Mouse (Mus musculus): ENCODE results near the gene Scn11a. TPM values are rescaled to one million over a fixed set of nuclear protein-coding genes. Genes with fewer than 3 reads are reported as not detected.
A peak's percentile ranks its signal among the peaks of the same experiment; 100 is the strongest.

The Scn11a gene
- polyA plus RNA-seq, 1 experiment from 2014 or later = 0.29 TPM

- Histone ChIP-seq H3K4me2 (no peak overlapping the region), H3K36me3 (no peaks in the 10 kb centered on the region), H3K9me3 (no peaks in the 10 kb centered on the region), H3K4me1 (replicated peaks) (no peaks in the 10 kb centered on the region), H3K4me3 (no peak overlapping the region), H3K9ac (no peak overlapping the region), H3K27me3 (0 out of 2 replicates have a peak, but pooled peaks cover 3% of the 10 kb centered on the region), H3K27ac (replicated peaks) (no peak overlapping the region)
- no peak for ATAC-seq (ENCODE audit: low FRiP score, low read depth)
- 73% methylated on average over 4 of the region's 4 CpGs for WGBS
Observed at GRCm38 (mm10) chr9:119794470-119794869, 30.8 kb downstream of the Scn11a start.

GRCm38 (mm10) chr9:119792505-119792904 is 32.8 kb downstream of the Scn11a start:
- Histone ChIP-seq H3K27me3 (0 out of 2 replicates have a peak, but pooled peaks cover 3% of the 10 kb centered on the region), H3K9ac (no peak overlapping the region), H3K36me3 (no peaks in the 10 kb centered on the region), H3K4me1 (replicated peaks) (no peaks in the 10 kb centered on the region), H3K27ac (replicated peaks) (no peak overlapping the region), H3K4me3 (no peak overlapping the region), H3K4me2 (no peak overlapping the region), H3K9me3 (no peaks in the 10 kb centered on the region)
- no peak for ATAC-seq (ENCODE audit: low FRiP score, low read depth)
- 55% methylated on average over 9 of the region's 9 CpGs for WGBS

GRCm38 (mm10) chr9:119780901-119781300 is 44.4 kb downstream of the Scn11a start:
- Histone ChIP-seq H3K4me1 (replicated peaks) (no peaks in the 10 kb centered on the region), H3K9me3 (no peaks in the 10 kb centered on the region), H3K27ac (replicated peaks) (no peak overlapping the region), H3K4me2 (no peak overlapping the region), H3K36me3 (no peaks in the 10 kb centered on the region), H3K27me3 (no peaks in the 10 kb centered on the region), H3K9ac (no peak overlapping the region), H3K4me3 (no peak overlapping the region)
- 65% methylated on average over 3 of the region's 3 CpGs for WGBS
- no peak for ATAC-seq (ENCODE audit: low FRiP score, low read depth)

DNA sequence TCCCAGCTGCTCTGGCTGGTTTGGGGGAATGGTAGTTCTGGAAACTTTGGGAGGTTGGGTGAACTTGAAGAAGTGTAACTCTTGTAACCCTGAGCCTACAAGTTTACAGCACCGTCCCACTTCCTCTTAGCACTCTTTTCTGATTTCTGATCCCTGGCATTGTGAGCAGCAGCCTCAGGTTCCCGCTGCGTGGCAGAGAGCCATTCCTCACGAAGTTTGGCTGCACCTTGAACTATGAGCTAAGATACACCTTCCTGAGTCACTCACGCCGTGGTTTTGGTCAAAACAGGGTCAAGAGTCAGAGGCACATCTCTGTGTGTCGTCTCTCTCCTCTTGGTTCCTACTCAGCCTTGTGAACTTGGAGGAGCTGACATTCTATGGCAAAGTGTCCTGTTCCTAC is 48.6 kb downstream of the Scn11a start:
- H3K27ac ChIP-seq (replicated peaks) = no peak overlapping the region
- H3K27me3 ChIP-seq = no peaks in the 10 kb centered on the region
- H3K4me3 ChIP-seq = no peak overlapping the region
- no peaks in the 10 kb centered on the region for H3K36me3 ChIP-seq
- no peaks in the 10 kb centered on the region for H3K4me1 ChIP-seq (replicated peaks)
- no peaks in the 10 kb centered on the region for H3K9me3 ChIP-seq
- no peak overlapping the region for H3K4me2 ChIP-seq
- no peak overlapping the region for H3K9ac ChIP-seq
- 90% methylated on average over 7 of the region's 7 CpGs for WGBS
- ATAC-seq (ENCODE audit: low FRiP score, low read depth) = no peak

DNA sequence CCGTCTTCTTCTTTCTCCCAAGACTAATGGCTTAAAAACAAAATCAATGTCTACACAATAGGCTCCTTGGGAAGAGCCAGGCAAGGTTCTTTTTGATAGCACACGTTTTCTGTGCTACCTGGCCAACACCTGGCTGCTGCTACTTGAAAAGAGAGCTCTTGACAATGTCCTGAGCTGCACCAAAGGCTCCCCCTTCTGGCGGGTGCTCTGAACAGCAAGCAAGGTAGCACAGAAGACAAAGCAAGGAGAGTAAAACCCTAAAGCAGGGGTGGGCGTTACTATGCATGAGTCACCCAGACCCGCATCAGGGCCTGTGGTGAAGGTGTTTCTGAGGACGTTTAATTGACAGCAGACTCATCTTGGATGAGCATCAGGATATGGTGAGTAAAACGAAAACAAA is 56.7 kb downstream of the Scn11a start:
- Histone ChIP-seq H3K4me3 (no peak overlapping the region), H3K27me3 (no peaks in the 10 kb centered on the region), H3K4me1 (replicated peaks) (no peaks in the 10 kb centered on the region), H3K9me3 (no peaks in the 10 kb centered on the region), H3K9ac (no peak overlapping the region), H3K4me2 (no peak overlapping the region), H3K36me3 (no peaks in the 10 kb centered on the region), H3K27ac (replicated peaks) (no peak overlapping the region)
- ATAC-seq (ENCODE audit: low FRiP score, low read depth) = no peak
- WGBS = 49% methylated on average over 7 of the region's 7 CpGs

GRCm38 (mm10) chr9:119760226-119760625 is 65.0 kb downstream of the Scn11a start:
- Histone ChIP-seq H3K9ac (no peak overlapping the region), H3K4me3 (no peak overlapping the region), H3K4me2 (no peak overlapping the region), H3K27me3 (no peaks in the 10 kb centered on the region), H3K36me3 (no peaks in the 10 kb centered on the region), H3K9me3 (no peaks in the 10 kb centered on the region), H3K4me1 (replicated peaks) (no peaks in the 10 kb centered on the region), H3K27ac (replicated peaks) (no peak overlapping the region)
- no peak for ATAC-seq (ENCODE audit: low FRiP score, low read depth)
- 84% methylated on average over 3 of the region's 3 CpGs for WGBS

DNA sequence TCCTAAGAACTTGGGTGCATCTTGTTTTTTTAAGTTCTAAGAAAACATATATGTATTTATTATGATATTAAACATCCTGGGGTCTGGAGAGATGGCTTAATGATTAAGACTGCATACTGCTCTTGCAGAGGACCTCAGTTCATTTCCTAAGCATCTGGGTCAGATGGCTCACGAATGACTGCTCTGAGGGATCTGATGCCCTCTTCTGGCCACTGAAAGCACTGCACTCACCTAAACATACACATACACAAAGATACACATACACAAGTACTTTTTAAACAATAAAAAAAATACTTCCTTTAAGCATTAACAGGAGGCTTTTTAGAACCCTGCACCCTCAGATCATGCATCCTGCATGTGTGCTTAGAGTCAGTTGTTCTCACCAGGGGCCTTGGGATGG is 65.8 kb downstream of the Scn11a start:
- Histone ChIP-seq H3K4me1 (replicated peaks) (no peaks in the 10 kb centered on the region), H3K4me2 (no peak overlapping the region), H3K4me3 (no peak overlapping the region), H3K27me3 (no peaks in the 10 kb centered on the region), H3K27ac (replicated peaks) (no peak overlapping the region), H3K9me3 (no peaks in the 10 kb centered on the region), H3K9ac (no peak overlapping the region), H3K36me3 (no peaks in the 10 kb centered on the region)
- WGBS = 78% methylated on average over 1 of the region's 1 CpGs
- no peak for ATAC-seq (ENCODE audit: low FRiP score, low read depth)

DNA sequence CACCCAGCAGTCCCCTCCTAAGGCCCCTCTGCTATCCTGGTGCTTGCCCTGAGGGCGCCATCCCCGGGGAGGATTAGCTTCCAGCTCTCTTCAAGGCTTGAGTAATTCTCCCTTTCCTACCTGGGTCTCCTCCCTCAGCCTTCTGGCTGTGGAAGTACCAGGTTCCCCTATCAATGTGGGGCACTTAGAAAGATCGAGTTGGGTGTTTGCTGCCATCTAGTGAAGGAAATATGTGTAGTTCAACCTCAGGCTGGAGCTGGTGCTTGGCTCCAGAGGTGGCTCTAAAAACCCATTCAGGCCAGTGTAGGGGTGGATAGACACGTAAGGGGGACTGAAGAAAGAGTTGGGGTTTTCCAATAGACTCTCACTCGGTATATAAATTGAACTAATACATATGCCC is 73.7 kb downstream of the Scn11a start:
- 17% methylated on average over 5 of the region's 5 CpGs for WGBS
- ATAC-seq (ENCODE audit: low FRiP score, low read depth) = 0 out of 2 replicates have a peak, but pooled peaks have one; percentile 48
- Histone ChIP-seq H3K4me3 (no peak overlapping the region), H3K4me2 (no peak overlapping the region), H3K27me3 (no peaks in the 10 kb centered on the region), H3K4me1 (replicated peaks) (no peaks in the 10 kb centered on the region), H3K36me3 (no peaks in the 10 kb centered on the region), H3K9ac (no peak overlapping the region), H3K9me3 (no peaks in the 10 kb centered on the region; the same call in 1 of the 2 replicates), H3K27ac (replicated peaks) (no peak overlapping the region)

- no peak for ATAC-seq (ENCODE audit: low FRiP score, low read depth)
- Histone ChIP-seq H3K9me3 (no peaks in the 10 kb centered on the region; the same call in 1 of the 2 replicates), H3K4me3 (no peak overlapping the region), H3K27ac (replicated peaks) (no peak overlapping the region), H3K36me3 (no peaks in the 10 kb centered on the region), H3K4me2 (no peak overlapping the region), H3K4me1 (replicated peaks) (no peaks in the 10 kb centered on the region), H3K27me3 (no peaks in the 10 kb centered on the region), H3K9ac (no peak overlapping the region)
- WGBS = 76% methylated on average over 9 of the region's 9 CpGs
Observed at GRCm38 (mm10) chr9:119749112-119749511, 76.1 kb downstream of the Scn11a start.

DNA sequence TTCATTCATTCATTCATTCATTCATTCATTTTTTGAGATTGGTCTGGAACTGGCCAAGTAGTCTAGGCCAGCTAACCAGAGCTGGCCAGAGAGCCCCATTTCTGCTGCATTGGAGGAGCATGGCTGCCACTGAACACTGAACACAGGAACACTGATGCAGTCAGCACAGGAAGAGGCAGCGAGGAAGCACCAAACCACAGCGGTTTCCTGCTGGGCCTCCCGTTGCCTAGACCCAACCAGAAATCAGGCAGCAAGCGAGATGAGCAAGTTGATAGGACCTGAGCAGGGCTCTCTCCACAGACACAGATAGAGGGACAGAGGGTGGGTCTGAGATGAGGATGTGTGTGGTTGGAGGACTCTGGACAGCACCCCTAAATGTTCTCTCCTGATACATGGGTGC is 81.4 kb downstream of the Scn11a start:
- no peak for ATAC-seq (ENCODE audit: low FRiP score, low read depth)
- no peak overlapping the region for H3K9ac ChIP-seq
- no peak overlapping the region for H3K4me3 ChIP-seq
- H3K4me2 ChIP-seq = no peak overlapping the region
- WGBS = 85% methylated on average over 4 of the region's 4 CpGs
- H3K4me1 ChIP-seq (replicated peaks) = no peaks in the 10 kb centered on the region
- no peaks in the 10 kb centered on the region for H3K36me3 ChIP-seq
- no peaks in the 10 kb centered on the region for H3K27me3 ChIP-seq
- no peaks in the 10 kb centered on the region; the same call in 1 of the 2 replicates for H3K9me3 ChIP-seq
- no peak overlapping the region for H3K27ac ChIP-seq (replicated peaks)

DNA sequence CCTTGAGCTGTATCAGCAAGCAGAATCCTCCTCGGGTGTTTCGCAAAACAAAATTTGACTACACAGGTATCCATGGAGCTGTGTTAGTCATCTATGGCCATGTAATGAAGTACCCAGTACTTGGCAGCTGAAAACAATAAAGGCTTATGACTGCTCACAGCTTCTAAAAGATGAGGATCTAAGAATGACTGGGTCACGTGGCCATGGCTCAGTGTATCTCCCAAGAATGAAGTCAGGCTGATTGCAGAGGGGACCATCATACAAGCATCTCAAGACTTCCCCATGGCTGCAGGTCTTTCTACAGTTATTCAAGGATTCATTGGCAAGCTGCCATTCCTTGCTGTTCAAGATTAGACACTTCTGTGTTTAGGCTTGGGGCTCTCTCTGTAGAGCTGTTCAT is 81.9 kb downstream of the Scn11a start:
- Histone ChIP-seq H3K36me3 (no peaks in the 10 kb centered on the region), H3K4me3 (no peak overlapping the region), H3K4me2 (no peak overlapping the region), H3K4me1 (replicated peaks) (no peaks in the 10 kb centered on the region), H3K9ac (no peak overlapping the region), H3K9me3 (no peaks in the 10 kb centered on the region; the same call in 1 of the 2 replicates), H3K27me3 (no peaks in the 10 kb centered on the region), H3K27ac (replicated peaks) (no peak overlapping the region)
- WGBS = 80% methylated on average over 3 of the region's 3 CpGs
- no peak for ATAC-seq (ENCODE audit: low FRiP score, low read depth)

DNA sequence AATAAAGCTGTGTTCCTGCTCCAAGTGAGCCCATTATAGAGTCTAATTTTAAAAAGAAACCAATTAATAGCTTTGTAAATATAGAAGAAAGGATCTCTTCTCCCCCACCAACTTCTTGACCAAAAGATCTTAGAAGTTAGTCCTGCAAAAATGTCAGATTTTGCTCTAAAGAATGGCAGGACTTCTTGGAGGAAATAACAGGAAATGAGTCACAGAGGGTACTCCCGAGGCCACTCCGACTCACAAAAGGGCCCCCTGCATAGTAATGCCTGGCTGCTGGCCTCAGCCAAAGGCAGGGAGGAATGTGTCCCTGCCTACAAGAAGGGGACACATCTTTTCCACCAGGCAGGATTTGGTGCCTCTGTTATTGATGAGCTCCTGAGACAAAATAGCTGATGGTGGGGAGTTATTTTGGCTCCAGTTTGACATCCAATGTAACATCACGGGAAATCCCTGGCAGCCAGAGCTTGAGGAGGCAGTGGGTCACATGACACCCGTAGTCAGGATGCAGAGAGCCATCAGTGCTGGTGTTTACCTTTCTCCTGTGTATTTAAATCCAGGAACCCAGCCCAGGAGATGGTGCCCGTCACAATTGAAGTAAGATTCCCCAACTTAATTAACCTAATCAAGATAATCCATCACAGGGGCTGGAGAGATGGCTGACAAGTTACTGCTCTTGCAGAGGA is 84.0 kb downstream of the Scn11a start:
- no peak overlapping the region for H3K4me2 ChIP-seq
- no peak overlapping the region for H3K4me3 ChIP-seq
- H3K27ac ChIP-seq (replicated peaks) = no peak overlapping the region
- H3K4me1 ChIP-seq (replicated peaks) = no peaks in the 10 kb centered on the region
- H3K9me3 ChIP-seq = no peaks in the 10 kb centered on the region
- no peaks in the 10 kb centered on the region for H3K36me3 ChIP-seq
- no peak overlapping the region for H3K9ac ChIP-seq
- ATAC-seq (ENCODE audit: low FRiP score, low read depth) = no peak
- H3K27me3 ChIP-seq = no peaks in the 10 kb centered on the region
- WGBS = 56% methylated on average over 5 of the region's 5 CpGs
